Mouse (Mus musculus): ENCODE results near the gene Elavl3. TPM values are rescaled to one million over a fixed set of nuclear protein-coding genes. Genes with fewer than 3 reads are reported as not detected.

Gene Elavl3
- polyA plus RNA-seq, 2 experiments from 2014 or later, result 0.07 TPM; not detected in 1

- ATAC-seq, result no peak
Measured at GRCm38 (mm10) chr9:22057031-22057517, 5.3 kb upstream of the Elavl3 start.

GRCm38 (mm10) chr9:22056303-22056910 lies 4.6 kb upstream of the Elavl3 start:
- ATAC-seq, result no peak

GRCm38 (mm10) chr9:22055713-22056112 lies 3.9 kb upstream of the Elavl3 start:
- ATAC-seq, result no peak

GRCm38 (mm10) chr9:22054411-22055076 lies 2.7 kb upstream of the Elavl3 start:
- ATAC-seq, result peak; percentile 82

GRCm38 (mm10) chr9:22053657-22054056 lies 1.8 kb upstream of the Elavl3 start:
- no peak for ATAC-seq

GRCm38 (mm10) chr9:22051161-22051957 lies 464 bp downstream of the Elavl3 start:
- ATAC-seq, result no peak

- ATAC-seq, result no peak
Measured at GRCm38 (mm10) chr9:22050351-22050889, 1.4 kb downstream of the Elavl3 start.

GRCm38 (mm10) chr9:22049721-22050270 lies 2.0 kb downstream of the Elavl3 start:
- no peak for ATAC-seq

- ATAC-seq, result no peak
Measured at GRCm38 (mm10) chr9:22049315-22049714, 2.5 kb downstream of the Elavl3 start.

GRCm38 (mm10) chr9:22047329-22047728 lies 4.5 kb downstream of the Elavl3 start:
- ATAC-seq, result no peak

- no peak for ATAC-seq
Measured at GRCm38 (mm10) chr9:22041832-22042231, 10.0 kb downstream of the Elavl3 start.

- ATAC-seq, result no peak
Measured at GRCm38 (mm10) chr9:22037826-22038225, 14.0 kb downstream of the Elavl3 start.

GRCm38 (mm10) chr9:22035300-22036044 lies 16.4 kb downstream of the Elavl3 start:
- no peak for ATAC-seq

- ATAC-seq, result no peak
Measured at GRCm38 (mm10) chr9:22030386-22030785, 21.4 kb downstream of the Elavl3 start.

GRCm38 (mm10) chr9:22028467-22028866 lies 23.4 kb downstream of the Elavl3 start:
- no peak for ATAC-seq

- ATAC-seq, result no peak
Measured at GRCm38 (mm10) chr9:22024592-22024991, 27.2 kb downstream of the Elavl3 start.

GRCm38 (mm10) chr9:22017208-22017825 lies 34.5 kb downstream of the Elavl3 start:
- ATAC-seq, result no peak

- no peak for ATAC-seq
Measured at GRCm38 (mm10) chr9:22016245-22016644, 35.6 kb downstream of the Elavl3 start.

- ATAC-seq, result no peak
Measured at GRCm38 (mm10) chr9:22012731-22013130, 39.1 kb downstream of the Elavl3 start.

- no peak for ATAC-seq
Measured at GRCm38 (mm10) chr9:22011055-22011454, 40.8 kb downstream of the Elavl3 start.

- no peak for ATAC-seq
Measured at GRCm38 (mm10) chr9:22004546-22004945, 47.3 kb downstream of the Elavl3 start.

- ATAC-seq, result peak; percentile 13
Measured at GRCm38 (mm10) chr9:22003163-22003554, 48.7 kb downstream of the Elavl3 start.
